Mouse (Mus musculus): Measurements from ENCODE around the gene Dnajc7. TPM values are rescaled to one million over a fixed set of nuclear protein-coding genes. Genes with fewer than 3 reads are reported as not detected.
"Not testable (repeated sequence)": the region's sequence is repeated elsewhere in the genome, so short reads cannot be mapped to it uniquely, and the experiment has no call there.

Gene Dnajc7
- polyA plus RNA-seq, 1 experiment from 2014 or later: 280 TPM

- ATAC-seq (ENCODE audit: insufficient number of reproducible peaks, insufficient read depth, low FRiP score, low TSS enrichment): no peak
- no peak overlapping the region for H3K9ac ChIP-seq
Observed at GRCm38 (mm10) chr11:100628862-100629352, 8.9 kb upstream of the Dnajc7 start.

GRCm38 (mm10) chr11:100628056-100628455 is 8.1 kb upstream of the Dnajc7 start:
- WGBS: 91% methylated on average over 5 of the region's 5 CpGs
- ATAC-seq (ENCODE audit: insufficient number of reproducible peaks, insufficient read depth, low FRiP score, low TSS enrichment): no peak
- Histone ChIP-seq H3K36me3 (peaks cover 33% of the 10 kb centered on the region), H3K4me3 (no peak overlapping the region), H3K27me3 (no peaks in the 10 kb centered on the region), H3K4me2 (replicated peaks) (no peak overlapping the region), H3K4me1 (peaks cover 10% of the 10 kb centered on the region), H3K27ac (no peak overlapping the region), H3K9ac (no peak overlapping the region), H3K9me3 (no peaks in the 10 kb centered on the region)

More at GRCm38 (mm10) chr11:100628862-100629352, 8.9 kb upstream of the Dnajc7 start:
- H3K4me1 ChIP-seq: peaks cover 4% of the 10 kb centered on the region
- no peaks in the 10 kb centered on the region for H3K9me3 ChIP-seq
- no peaks in the 10 kb centered on the region for H3K27me3 ChIP-seq
- H3K4me2 ChIP-seq (replicated peaks): no peak overlapping the region
- peaks cover 33% of the 10 kb centered on the region for H3K36me3 ChIP-seq
- no peak overlapping the region for H3K4me3 ChIP-seq
- WGBS: 57% methylated on average over 13 of the region's 13 CpGs
- no peak overlapping the region for H3K27ac ChIP-seq

DNA sequence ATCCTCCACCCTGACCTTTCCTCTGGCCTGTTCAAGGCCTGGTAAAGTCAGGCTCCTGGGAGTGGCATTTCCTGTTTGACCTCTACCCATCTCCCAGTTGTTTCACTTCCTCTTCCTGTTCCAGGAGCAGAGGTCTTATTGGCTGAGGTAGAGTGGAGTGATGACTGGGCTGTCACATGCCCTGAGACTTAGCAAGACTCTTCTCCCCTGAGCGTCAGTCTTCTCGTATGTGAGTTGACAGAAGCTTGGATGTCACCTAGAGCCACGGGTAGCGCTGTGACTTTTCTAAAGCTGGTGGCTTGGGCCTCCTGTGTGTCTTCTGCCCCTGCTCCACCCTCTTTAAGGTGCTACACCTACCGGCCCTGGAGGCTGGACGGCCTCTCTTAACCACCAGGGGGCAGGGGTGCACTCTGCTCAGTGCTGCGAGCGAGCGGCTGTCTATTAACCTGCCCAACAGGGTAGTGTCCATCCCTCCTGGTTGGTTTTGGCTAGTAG is 6.8 kb upstream of the Dnajc7 start:
- no peak overlapping the region for H3K4me2 ChIP-seq (replicated peaks)
- H3K4me3 ChIP-seq: no peak overlapping the region
- ATAC-seq (ENCODE audit: insufficient number of reproducible peaks, insufficient read depth, low FRiP score, low TSS enrichment): no peak
- H3K9ac ChIP-seq: no peak overlapping the region
- peaks cover 10% of the 10 kb centered on the region for H3K4me1 ChIP-seq
- H3K36me3 ChIP-seq: peaks cover 33% of the 10 kb centered on the region
- 22% methylated on average over 9 of the region's 9 CpGs for WGBS
- no peak overlapping the region for H3K27ac ChIP-seq
- no peaks in the 10 kb centered on the region for H3K9me3 ChIP-seq
- no peaks in the 10 kb centered on the region for H3K27me3 ChIP-seq

GRCm38 (mm10) chr11:100625754-100626700 is 6.1 kb upstream of the Dnajc7 start:
- no peak overlapping the region for H3K4me3 ChIP-seq
- H3K4me2 ChIP-seq (replicated peaks): no peak overlapping the region
- H3K9ac ChIP-seq: no peak overlapping the region
- peaks cover 33% of the 10 kb centered on the region for H3K36me3 ChIP-seq
- H3K9me3 ChIP-seq: no peaks in the 10 kb centered on the region
- ATAC-seq (ENCODE audit: insufficient number of reproducible peaks, insufficient read depth, low FRiP score, low TSS enrichment): no peak
- no peak overlapping the region for H3K27ac ChIP-seq
- WGBS: 91% methylated on average over 23 of the region's 23 CpGs
- H3K27me3 ChIP-seq: no peaks in the 10 kb centered on the region
- peaks cover 10% of the 10 kb centered on the region for H3K4me1 ChIP-seq

DNA sequence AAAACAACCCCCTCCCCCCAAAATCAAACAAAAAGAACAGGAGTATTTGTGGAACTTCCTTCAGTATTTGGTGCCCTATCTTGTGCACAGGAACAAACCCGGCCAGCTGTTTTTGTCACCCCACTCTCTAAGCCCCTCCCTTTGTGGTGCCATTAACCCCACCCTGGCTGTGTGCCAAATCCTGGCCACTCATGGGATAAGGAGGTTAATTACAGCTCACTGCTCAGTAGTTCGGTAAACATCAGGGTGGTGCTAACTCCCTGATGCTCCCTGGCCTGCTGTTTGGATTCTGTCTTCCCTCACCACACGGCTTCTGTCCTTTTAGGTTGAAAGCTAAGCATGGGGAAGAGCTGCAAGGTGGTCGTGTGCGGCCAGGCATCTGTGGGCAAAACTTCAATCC is 3.9 kb upstream of the Dnajc7 start:
- peaks cover 33% of the 10 kb centered on the region for H3K36me3 ChIP-seq
- no peaks in the 10 kb centered on the region for H3K27me3 ChIP-seq
- H3K4me2 ChIP-seq (replicated peaks): peak overlapping the region; percentile 65
- peaks cover 15% of the 10 kb centered on the region for H3K4me1 ChIP-seq
- H3K4me3 ChIP-seq: peak overlapping the region; percentile 65
- no peak overlapping the region for H3K27ac ChIP-seq
- peak overlapping the region; percentile 81 for H3K9ac ChIP-seq
- no peak for ATAC-seq (ENCODE audit: insufficient number of reproducible peaks, insufficient read depth, low FRiP score, low TSS enrichment)
- no peaks in the 10 kb centered on the region for H3K9me3 ChIP-seq
- 59% methylated on average over 5 of the region's 5 CpGs for WGBS

DNA sequence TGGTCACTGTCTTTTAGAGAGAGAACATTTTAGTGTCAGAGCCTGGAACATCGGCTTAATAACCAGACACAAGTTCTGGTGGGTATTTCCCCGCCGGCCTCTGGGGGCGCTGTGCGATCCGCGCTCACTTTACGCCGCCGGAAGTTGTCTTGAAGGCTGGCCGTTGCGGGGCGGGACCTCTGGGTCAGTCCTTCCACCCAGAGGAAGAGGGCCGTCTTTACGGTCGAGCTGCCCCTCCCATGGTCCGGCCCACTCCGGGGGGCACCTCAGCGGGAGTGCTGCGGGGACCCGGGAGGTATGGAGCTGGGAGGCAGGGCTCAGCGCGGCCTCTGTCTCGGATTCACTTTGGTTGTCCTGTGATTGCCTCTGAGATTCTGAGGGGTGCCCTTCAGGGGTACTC is 2.7 kb upstream of the Dnajc7 start:
- peak overlapping the region; percentile 86 for H3K27ac ChIP-seq
- H3K4me3 ChIP-seq: peak overlapping the region; percentile 65
- no peaks in the 10 kb centered on the region for H3K9me3 ChIP-seq
- H3K4me2 ChIP-seq (replicated peaks): peak overlapping the region; percentile 65
- H3K27me3 ChIP-seq: no peaks in the 10 kb centered on the region
- WGBS: under 1% methylated on average over 24 of the region's 24 CpGs
- peaks cover 23% of the 10 kb centered on the region for H3K4me1 ChIP-seq
- peaks cover 33% of the 10 kb centered on the region for H3K36me3 ChIP-seq
- ATAC-seq (ENCODE audit: insufficient number of reproducible peaks, insufficient read depth, low FRiP score, low TSS enrichment): peak; percentile 71
- peak overlapping the region; percentile 81 for H3K9ac ChIP-seq

DNA sequence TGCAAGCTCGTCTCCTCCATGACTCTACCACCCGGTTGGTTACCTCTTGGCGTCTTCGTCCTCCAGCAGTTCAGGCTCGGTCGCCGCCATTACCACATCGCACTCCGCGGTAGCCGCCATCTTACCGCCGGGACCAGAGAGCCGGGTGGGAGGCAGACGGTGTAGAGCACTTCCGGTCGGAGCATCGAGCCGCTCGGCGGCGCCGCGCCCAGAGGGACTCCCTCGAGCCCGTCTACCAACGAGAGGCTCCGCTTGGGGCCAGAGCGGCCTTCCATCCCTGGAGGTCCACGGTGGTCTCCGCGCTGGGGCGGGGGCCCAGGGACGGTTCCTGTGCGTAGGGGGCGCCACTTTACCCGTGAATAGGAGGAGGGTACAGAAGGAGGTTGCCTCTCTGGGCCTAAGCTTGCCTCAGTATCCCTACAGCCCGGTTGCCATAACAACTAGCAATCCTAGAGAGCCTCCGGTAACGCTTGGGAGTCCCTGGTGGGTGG is 438 bp downstream of the Dnajc7 start:
- under 1% methylated on average over 40 of the region's 40 CpGs for WGBS
- Histone ChIP-seq H3K36me3 (peaks cover 14% of the 10 kb centered on the region; the same call in 1 of the 2 replicates), H3K4me1 (peaks cover 32% of the 10 kb centered on the region), H3K9ac (peak overlapping the region; percentile 87), H3K27me3 (no peaks in the 10 kb centered on the region), H3K27ac (peak overlapping the region; percentile 90), H3K4me3 (peak overlapping the region; percentile 85), H3K4me2 (replicated peaks) (peak overlapping the region; percentile 84), H3K9me3 (no peaks in the 10 kb centered on the region)
- ATAC-seq (ENCODE audit: insufficient number of reproducible peaks, insufficient read depth, low FRiP score, low TSS enrichment): peak; percentile 94

GRCm38 (mm10) chr11:100618761-100619484 is 1.0 kb downstream of the Dnajc7 start, which contains the start of gene Nkiras2:
Nkiras2 (plus strand) TSS chr11:100619244.
- Histone ChIP-seq H3K4me2 (replicated peaks) (peak within 1 kb of the TSS; percentile 84), H3K9ac (peak within 1 kb of the TSS; percentile 87), H3K27me3 (no peaks in the 10 kb centered on the region), H3K4me3 (peak within 1 kb of the TSS; percentile 85), H3K4me1 (peaks cover 28% of the 10 kb centered on the region), H3K9me3 (no peaks in the 10 kb centered on the region), H3K36me3 (0 out of 2 replicates have a peak, but pooled peaks cover 10% of the 10 kb centered on the region), H3K27ac (peak within 1 kb of the TSS; percentile 90)
- ATAC-seq (ENCODE audit: insufficient number of reproducible peaks, insufficient read depth, low FRiP score, low TSS enrichment): peak; percentile 48; the same call in 1 of the 2 replicates
- under 1% methylated on average over 36 of the region's 36 CpGs for WGBS

DNA sequence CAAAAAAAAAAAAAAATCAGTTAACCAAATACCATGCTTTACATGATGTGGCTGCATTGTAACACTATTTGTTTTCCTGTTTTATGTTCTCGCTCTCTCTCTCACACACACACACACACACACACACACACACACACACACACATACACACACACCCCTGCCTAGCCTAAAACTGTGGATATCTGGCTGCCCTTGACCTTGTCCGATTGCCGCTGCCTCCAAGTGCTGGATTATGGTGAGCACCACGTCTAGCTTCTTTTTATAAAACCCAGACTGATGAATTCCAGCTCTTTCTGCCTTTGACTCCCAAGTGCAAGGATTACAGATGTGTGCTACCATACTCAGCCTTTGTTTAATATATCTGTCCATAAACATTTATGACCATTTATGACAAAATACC is 2.5 kb downstream of the Dnajc7 start:
- Histone ChIP-seq H3K27me3 (no peaks in the 10 kb centered on the region), H3K27ac (no peak overlapping the region), H3K9me3 (no peaks in the 10 kb centered on the region), H3K4me1 (peaks cover 22% of the 10 kb centered on the region), H3K36me3 (0 out of 2 replicates have a peak, but pooled peaks cover 10% of the 10 kb centered on the region), H3K4me3 (peak overlapping the region; percentile 85; the same call in 1 of the 2 replicates), H3K9ac (0 out of 2 replicates have a peak overlapping the region, but pooled peaks have one; percentile 87), H3K4me2 (replicated peaks) (0 out of 2 replicates have a peak overlapping the region, but pooled peaks have one; percentile 84)
- no peak for ATAC-seq (ENCODE audit: insufficient number of reproducible peaks, insufficient read depth, low FRiP score, low TSS enrichment)
- 89% methylated on average over 4 of the region's 4 CpGs for WGBS

- ATAC-seq (ENCODE audit: insufficient number of reproducible peaks, insufficient read depth, low FRiP score, low TSS enrichment); H3K4me2 ChIP-seq (replicated peaks); H3K9ac ChIP-seq; H3K27me3 ChIP-seq; H3K36me3 ChIP-seq; H3K4me3 ChIP-seq; H3K9me3 ChIP-seq; H3K27ac ChIP-seq: not testable (repeated sequence)
- 94% methylated on average over 7 of the region's 7 CpGs for WGBS
- peaks cover 22% of the 10 kb centered on the region for H3K4me1 ChIP-seq
Observed at GRCm38 (mm10) chr11:100616836-100617235, 3.1 kb downstream of the Dnajc7 start.

- Histone ChIP-seq H3K36me3 (0 out of 2 replicates have a peak, but pooled peaks cover 10% of the 10 kb centered on the region), H3K4me3 (no peak overlapping the region), H3K27ac (no peak overlapping the region), H3K9ac (no peak overlapping the region), H3K27me3 (no peaks in the 10 kb centered on the region), H3K4me2 (replicated peaks) (no peak overlapping the region), H3K4me1 (peaks cover 22% of the 10 kb centered on the region), H3K9me3 (no peaks in the 10 kb centered on the region)
- no peak for ATAC-seq (ENCODE audit: insufficient number of reproducible peaks, insufficient read depth, low FRiP score, low TSS enrichment)
- WGBS: 89% methylated on average over 5 of the region's 5 CpGs
Observed at GRCm38 (mm10) chr11:100616332-100616731, 3.6 kb downstream of the Dnajc7 start.
